Mouse (Mus musculus): Measurements from ENCODE around the gene Cfap58.

Gene Cfap58

DNA sequence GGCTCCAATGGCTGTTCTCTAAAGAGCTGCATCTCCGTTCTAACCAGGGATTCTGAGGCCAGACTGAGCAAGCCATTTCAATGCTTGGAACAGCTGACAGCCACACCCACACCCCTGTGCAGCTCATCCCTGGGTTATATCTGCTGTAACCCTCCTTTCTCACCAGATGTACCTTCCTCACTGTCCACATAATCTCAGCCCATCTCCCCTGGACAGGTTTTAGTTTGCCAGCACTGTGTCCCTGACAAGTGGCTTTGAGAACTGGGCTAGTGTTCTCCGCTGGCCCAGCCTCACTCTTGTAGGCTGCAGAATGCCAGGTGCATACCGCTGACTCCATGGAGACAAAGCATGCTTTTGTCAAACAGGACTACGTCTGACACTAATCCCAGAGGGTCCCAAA is 20.1 kb upstream of the Cfap58 start:
- no peak for DNase-seq (ENCODE audit: low read depth, low spot score)

GRCm38 (mm10) chr19:47918016-47918415 is 19.5 kb upstream of the Cfap58 start:
- no peak for DNase-seq (ENCODE audit: low read depth, low spot score)

DNA sequence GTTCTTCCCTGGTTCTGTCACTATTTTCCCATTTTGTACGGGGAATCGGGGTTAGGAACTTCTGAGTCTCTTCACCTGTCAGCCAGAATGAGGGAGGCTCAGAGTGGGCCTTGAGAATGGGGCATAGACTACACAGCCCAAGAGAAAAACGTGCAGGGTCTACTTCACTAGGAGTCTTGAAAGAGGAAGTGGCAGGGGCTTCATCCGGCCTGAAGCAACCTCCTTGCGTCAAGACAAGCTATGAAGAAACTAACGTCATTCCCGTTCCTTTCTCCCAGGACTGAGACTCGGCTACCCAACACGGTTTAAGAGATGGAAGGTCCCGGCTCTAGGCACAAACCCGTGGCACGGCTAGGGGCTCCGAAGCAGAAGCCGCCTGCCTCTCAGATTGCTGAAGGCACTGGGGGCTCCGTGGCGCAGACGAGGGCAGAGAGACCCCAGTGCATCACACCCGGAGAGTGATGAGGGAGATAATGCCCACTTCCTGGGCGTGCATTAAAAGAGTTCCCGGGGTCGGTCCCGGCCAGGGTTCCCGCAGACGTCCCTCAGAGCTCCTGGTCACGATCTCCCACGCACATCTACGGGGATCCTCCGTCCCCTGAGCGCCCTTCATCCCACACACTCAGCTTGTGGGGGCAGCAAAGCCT is 18.9 kb upstream of the Cfap58 start:
- peak; percentile 56 for DNase-seq (ENCODE audit: low read depth, low spot score)

GRCm38 (mm10) chr19:47919126-47919965 is 18.1 kb upstream of the Cfap58 start, which contains the start of the genes Cfap43 and Itprip:
Cfap43 (minus strand) TSS chr19:47919287.
Itprip (minus strand) TSS chr19:47919299.
- peak; percentile 85 for DNase-seq (ENCODE audit: low read depth, low spot score)

DNA sequence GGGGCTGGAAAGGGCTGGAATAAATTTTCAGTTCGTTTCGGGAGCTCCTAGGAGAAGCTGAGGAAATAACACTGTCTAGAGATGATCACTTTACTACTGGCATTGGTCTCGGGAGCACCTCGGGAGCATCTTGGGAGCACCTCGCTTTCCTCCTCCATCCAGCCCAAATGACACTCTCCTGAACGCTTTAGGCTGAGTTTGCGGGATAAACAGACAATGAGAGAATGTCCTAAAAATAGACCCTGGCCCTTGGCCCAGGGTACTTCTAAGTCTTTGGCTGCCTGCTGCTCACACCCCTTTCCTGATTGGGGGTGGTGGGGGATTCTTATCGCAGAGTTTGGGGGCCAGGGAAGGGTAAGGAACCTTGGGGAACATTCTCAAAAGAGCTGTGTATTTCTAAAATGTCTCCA is 17.5 kb upstream of the Cfap58 start:
- DNase-seq (ENCODE audit: low read depth, low spot score) = no peak

GRCm38 (mm10) chr19:47925819-47926218 is 11.7 kb upstream of the Cfap58 start:
- DNase-seq (ENCODE audit: low read depth, low spot score) = no peak

- no peak for DNase-seq (ENCODE audit: low read depth, low spot score)
Measured at GRCm38 (mm10) chr19:47927032-47927431, 10.4 kb upstream of the Cfap58 start.

- DNase-seq (ENCODE audit: low read depth, low spot score) = no peak
Measured at GRCm38 (mm10) chr19:47929043-47929442, 8.4 kb upstream of the Cfap58 start.

- DNase-seq (ENCODE audit: low read depth, low spot score) = no peak
Measured at GRCm38 (mm10) chr19:47931982-47932638, 5.4 kb upstream of the Cfap58 start.

DNA sequence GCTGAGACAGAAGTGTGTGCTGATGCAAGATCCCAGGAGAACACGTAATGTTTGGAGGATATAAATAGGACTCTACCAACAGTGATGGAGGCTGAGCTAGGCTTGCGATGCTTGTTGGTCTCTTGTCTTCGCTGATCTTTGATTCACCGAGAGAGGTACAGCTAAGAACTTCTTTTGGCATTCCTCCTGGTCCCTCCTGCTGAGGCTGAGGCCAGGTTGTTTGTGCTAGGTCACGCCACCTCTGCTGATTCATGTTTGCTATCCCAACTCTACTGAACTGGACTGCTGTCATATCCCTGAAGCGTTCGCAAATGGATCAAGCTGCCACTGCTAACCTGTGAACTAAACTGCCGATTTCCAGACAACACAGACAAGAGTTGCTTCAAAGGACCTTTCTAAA is 3.3 kb upstream of the Cfap58 start:
- no peak for DNase-seq (ENCODE audit: low read depth, low spot score)

DNA sequence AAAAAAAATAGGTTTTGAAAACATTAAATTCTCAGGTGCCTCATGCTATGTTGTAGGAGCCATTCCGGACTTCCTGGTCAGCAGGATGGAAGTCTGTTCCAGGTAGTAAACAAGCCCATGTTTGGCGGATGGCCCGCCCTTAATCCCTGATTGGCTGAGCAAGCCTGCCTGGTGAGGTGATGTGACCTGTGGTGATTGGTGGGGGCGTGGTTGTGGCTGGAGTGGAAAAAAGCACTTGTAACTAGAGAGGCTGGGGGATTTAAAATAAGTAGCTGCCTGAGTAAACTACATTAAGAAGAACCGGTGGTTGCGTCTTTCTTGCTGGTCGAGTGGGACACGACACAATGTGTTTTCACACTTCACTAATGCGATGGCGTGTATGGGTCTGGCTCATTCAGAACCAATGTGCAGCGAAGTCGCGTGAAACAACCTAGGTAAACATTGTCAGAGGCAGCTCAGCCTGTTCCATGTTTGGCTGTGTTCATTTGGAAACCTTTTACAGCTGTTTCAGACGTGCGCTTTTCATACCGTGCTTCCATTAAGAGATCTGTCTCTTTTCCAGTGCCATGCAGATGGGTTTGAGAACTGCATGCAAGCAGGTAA is 2.7 kb upstream of the Cfap58 start:
- DNase-seq (ENCODE audit: low read depth, low spot score) = no peak

- DNase-seq (ENCODE audit: low read depth, low spot score) = no peak
Measured at GRCm38 (mm10) chr19:47935530-47935929, 1.9 kb upstream of the Cfap58 start.

DNA sequence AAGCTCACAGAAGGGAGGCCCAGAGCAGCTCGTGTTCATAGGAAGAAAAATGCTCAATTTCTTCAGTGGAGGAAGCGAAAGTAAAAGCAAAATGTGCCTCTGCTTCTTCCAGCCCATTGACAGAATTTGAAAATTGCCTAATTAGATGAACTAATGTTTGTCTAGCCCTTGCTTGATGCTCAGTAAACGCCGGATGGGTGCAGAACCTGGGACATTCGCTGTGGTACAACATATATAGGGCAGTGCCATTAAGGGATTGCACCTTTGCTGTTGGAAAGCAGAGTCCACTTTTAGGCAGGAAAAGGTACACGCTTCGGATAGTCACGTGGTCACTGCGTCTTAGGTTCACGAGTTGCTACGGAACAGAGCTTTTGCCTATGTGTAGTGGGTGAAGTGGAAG is 985 bp upstream of the Cfap58 start:
- DNase-seq (ENCODE audit: low read depth, low spot score) = no peak

DNA sequence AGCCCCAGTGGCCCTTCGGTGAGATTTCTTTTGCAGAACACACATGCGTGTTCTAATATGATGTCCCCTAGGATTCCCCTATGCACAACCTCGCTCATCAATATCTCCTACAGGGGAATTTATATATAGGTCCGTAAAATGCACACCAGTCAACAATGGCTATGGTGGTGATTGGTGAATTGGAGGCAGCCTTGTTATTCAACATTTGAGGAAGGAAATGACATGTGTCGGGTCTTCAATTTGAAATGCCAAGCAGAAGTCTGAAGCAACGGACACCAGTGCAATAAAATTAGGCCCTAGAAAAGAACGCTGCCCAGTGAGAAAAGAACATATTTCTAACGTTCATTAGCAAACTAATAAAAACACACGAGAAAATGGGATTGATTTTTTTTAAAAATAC is 537 bp upstream of the Cfap58 start:
- no peak for DNase-seq (ENCODE audit: low read depth, low spot score)

DNA sequence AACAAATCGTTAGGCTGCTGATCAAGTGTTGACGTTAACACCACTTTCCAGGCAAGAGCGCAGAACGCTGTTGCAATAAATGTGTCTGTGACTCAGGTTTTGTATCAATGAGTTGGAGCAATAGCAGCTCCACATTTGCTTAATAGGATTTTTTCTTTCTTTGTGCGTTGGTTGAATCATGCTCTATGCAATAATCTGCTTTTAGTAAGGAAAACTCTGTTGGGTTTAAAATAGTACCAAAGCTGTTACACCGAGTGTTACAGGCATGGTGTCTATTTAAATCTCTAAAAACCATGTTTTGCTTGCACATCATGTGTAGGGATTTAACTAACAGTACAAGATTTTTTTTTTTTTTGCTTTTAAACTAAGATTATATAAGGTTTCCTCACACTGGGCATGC is 1.9 kb downstream of the Cfap58 start:
- DNase-seq (ENCODE audit: low read depth, low spot score) = no peak

DNA sequence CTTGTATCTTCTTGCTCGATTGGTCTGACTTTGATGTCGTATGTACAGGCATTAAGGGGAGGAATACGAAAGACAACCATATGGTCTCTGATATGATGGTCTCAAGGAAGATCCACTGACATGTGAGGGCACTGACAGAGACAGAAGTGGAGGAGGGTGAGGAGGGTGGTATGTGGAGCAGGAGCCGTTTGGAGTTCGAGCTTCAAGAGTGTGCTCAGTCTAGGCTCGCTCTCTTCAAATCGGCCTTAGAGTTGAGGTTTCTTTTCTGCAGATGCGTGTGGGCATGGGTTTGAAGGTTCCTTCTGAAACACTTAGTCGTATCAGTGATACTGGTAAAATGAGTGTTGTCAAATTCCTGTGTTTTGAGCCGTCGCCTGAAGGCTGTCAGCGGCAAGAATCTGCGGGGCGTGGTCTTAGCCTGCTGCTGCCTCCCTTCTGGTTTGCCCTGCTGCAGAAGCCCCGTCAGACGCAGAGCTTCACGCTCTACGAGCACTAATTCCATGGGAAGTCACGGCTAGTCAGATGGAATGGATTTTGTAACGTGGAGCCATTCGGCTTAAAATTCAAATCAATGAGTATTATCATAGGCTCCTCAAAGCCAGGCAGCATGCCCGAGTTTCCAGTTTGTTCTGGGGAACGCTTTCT is 9.5 kb downstream of the Cfap58 start:
- peak; percentile 23 for DNase-seq (ENCODE audit: low read depth, low spot score)

- DNase-seq (ENCODE audit: low read depth, low spot score) = no peak
Measured at GRCm38 (mm10) chr19:47950946-47951345, 13.5 kb downstream of the Cfap58 start.

GRCm38 (mm10) chr19:47953169-47953568 is 15.7 kb downstream of the Cfap58 start:
- DNase-seq (ENCODE audit: low read depth, low spot score) = no peak

- no peak for DNase-seq (ENCODE audit: low read depth, low spot score)
Measured at GRCm38 (mm10) chr19:47958181-47958580, 20.7 kb downstream of the Cfap58 start.

GRCm38 (mm10) chr19:47968993-47969659 is 31.7 kb downstream of the Cfap58 start:
- DNase-seq (ENCODE audit: low read depth, low spot score) = peak; percentile 24

DNA sequence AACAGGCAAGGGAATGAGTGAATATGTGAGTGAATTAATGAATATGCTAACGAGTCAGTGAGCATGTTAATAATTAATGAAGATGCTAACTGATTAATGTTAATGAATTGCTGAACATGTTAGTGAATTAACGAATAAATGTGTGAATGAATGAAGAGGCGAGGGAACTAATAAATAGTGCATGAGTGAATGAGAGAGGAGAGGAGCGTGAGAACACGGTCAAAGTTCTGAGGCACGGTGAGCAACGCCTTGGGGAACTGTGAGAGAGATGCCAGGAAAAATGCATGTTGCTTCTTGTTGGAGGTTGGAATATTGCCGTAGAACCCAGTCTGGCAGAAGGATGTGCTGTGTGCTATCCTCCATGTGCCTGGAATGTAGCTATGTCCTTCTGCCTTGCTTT is 33.6 kb downstream of the Cfap58 start:
- DNase-seq (ENCODE audit: low read depth, low spot score) = no peak

All from mesoderm, embryonic 11.5 days (tissue).